Mouse (Mus musculus) kidney, embryonic 14.5 days (tissue): ENCODE measurements around the gene Nrxn1. TPM values are rescaled to one million over a fixed set of nuclear protein-coding genes. Genes with fewer than 3 reads are reported as not detected.

Experiments
- ATAC-seq: fragments of 200-750 bp; cut with Nextera tagmentation; 2 replicates; pipeline ENCODE4 v1.8.0; 2017; ENCODE audit warnings: moderate number of reproducible peaks, mild to moderate bottlenecking, moderate TSS enrichment, moderate library complexity; ENCODE audit not compliant: low FRiP score, low TSS enrichment
- H3K27ac ChIP-seq: fragments of 300-500 bp; sonication (generic); 2 replicates; pipeline ENCODE4 v1.5.1; 2014; ENCODE audit warnings: low read depth, mild to moderate bottlenecking, low read length, moderate library complexity, mixed read lengths
- H3K27me3 ChIP-seq: fragments of 300-500 bp; sonication (generic); 2 replicates; pipeline ENCODE4 v1.6.1; 2014; ENCODE audit warnings: mild to moderate bottlenecking, low read length; ENCODE audit not compliant: control insufficient read depth, insufficient read depth
- H3K36me3 ChIP-seq: fragments of 300-500 bp; sonication (generic); 2 replicates; pipeline ENCODE4 v1.6.1; 2014; ENCODE audit warnings: low read length, mixed read lengths; ENCODE audit not compliant: control insufficient read depth, insufficient read depth
- H3K4me1 ChIP-seq: fragments of 300-500 bp; sonication (generic); 2 replicates; pipeline ENCODE4 v1.6.1; 2014; ENCODE audit warnings: low read length, mixed read lengths; ENCODE audit not compliant: control insufficient read depth, insufficient read depth
- H3K4me2 ChIP-seq: fragments of 300-500 bp; sonication (generic); replicated peaks from 2 replicates; pipeline ENCODE4 v1.6.1; 2014; ENCODE audit warnings: low read depth, mild to moderate bottlenecking, low read length
- H3K4me3 ChIP-seq: fragments of 300-500 bp; sonication (generic); 2 replicates; pipeline ENCODE4 v1.5.1; 2014; ENCODE audit warnings: mild to moderate bottlenecking, low read length
- H3K9ac ChIP-seq: fragments of 300-500 bp; sonication (generic); 2 replicates; pipeline ENCODE4 v1.6.1; 2014; ENCODE audit warnings: low read depth, mild to moderate bottlenecking, low read length, moderate library complexity
- H3K9me3 ChIP-seq: fragments of 300-500 bp; sonication (generic); 2 replicates; pipeline ENCODE4 v1.6.1; 2016; ENCODE audit warnings: low read length; ENCODE audit not compliant: control insufficient read depth
- WGBS: fragments of 180-500 bp; shearing (Covaris S2); extraction: QIAGEN DNeasy Blood & Tissue Kit; methylation state at CpG from one replicate; pipeline ENCODE4 v1.1.7; 2014; 5-methylcytosine and 5-hydroxymethylcytosine counted together
- polyA plus RNA-seq: library from polyadenylated mRNA; unstranded; fragments of >200 nt; fragmentation: Nextera tagmentation; extraction: Ambion mirVana; gene quantifications from 2 replicates; pipeline ENCODE4 v1.2.1, GENCODE M21; 2014

The Nrxn1 gene
- polyA plus RNA-seq, 1 experiment from 2014 or later, result 10.1 TPM

DNA sequence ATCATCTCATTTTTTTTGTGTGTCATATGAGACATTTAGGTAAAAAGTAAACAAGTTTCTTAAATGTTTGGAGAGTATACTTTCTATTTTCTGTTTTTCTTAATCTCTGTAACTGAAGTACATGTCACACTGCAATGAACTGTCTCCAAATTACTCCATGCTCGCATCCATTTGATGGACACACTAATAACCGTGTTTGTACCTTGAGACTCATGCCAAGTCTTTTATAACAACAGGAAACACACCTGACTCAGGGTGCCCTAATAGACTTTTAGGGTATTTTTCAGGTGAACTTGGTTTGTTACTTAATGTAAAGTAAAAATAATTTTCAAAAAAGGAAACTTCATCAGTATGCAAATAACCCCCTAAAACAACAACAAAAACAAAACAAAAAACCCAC lies 180.1 kb downstream of the Nrxn1 start:
- H3K27me3 ChIP-seq, result no peaks in the 10 kb centered on the region
- H3K9me3 ChIP-seq, result no peaks in the 10 kb centered on the region
- no peak overlapping the region for H3K4me2 ChIP-seq
- no peak overlapping the region for H3K9ac ChIP-seq
- H3K27ac ChIP-seq, result no peak overlapping the region
- no peaks in the 10 kb centered on the region for H3K4me1 ChIP-seq
- H3K4me3 ChIP-seq, result no peak overlapping the region
- 77% methylated on average over 2 of the region's 2 CpGs for WGBS
- no peak for ATAC-seq
- no peaks in the 10 kb centered on the region for H3K36me3 ChIP-seq

DNA sequence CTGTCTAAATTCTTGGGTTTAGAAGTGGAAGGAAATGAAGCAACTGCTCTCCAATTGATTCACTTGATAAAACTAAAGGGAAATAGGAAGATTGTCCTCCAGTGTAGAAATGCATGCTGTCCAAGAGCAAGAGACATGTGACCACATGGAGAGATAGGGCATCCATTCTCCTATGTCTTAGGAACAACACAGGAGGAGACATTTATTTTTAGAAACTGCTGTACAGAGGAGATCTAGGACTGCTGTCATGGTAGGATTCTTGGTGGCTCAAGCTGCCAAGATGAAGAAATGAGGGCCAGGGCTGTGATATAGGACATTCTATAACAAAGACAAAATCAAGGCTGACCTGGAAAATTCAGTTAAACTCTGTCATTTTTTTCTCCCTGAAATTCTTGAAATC lies 180.5 kb downstream of the Nrxn1 start:
- H3K27me3 ChIP-seq, result no peaks in the 10 kb centered on the region

DNA sequence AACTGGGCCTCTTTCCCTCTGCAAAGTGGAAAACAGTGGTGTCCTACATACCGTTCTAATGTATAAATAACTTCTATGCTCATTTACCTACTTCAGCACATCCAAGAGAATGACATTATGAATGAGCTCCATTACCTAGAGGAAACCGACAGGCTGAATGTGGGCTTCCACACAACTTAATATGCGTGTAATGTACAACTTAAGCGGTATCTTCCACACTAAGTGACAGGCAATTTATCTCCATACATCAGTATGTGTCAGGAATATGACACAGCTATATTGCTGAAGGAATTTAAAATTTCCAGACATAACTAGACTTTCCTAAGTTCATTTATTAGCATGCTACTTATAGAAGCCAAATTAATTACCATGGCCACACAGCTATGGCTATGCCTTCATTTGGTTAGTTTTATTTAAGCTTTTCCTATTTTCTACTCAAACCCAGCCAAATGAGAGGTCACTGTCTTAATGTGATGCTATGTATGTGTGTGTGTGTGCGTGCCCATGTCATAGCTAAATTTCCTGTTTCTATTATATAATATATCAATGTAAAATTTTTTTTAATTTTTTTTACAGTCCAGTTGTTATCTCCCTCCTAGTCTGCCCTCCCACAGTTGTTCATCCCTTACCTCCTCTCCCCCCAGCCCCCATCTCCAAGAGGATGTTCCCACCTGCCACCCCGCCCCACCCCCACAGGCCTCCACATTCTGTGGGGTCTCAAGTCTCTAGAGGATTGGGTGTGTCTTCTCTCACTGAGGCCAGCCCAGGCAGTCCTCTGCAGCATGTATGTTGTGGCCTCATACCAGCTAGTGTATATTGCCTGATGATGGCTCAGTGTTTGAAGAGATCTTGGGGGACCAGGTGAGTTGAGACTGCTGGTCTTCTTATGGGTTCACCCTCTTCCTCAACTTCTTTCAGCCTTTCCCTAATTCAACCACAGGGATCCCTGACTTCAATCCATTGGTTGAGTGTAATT lies 186.5 kb downstream of the Nrxn1 start:
- H3K4me2 ChIP-seq, result no peak overlapping the region
- no peak overlapping the region for H3K4me3 ChIP-seq
- ATAC-seq, result no peak
- no peak overlapping the region for H3K27ac ChIP-seq
- no peaks in the 10 kb centered on the region for H3K36me3 ChIP-seq
- H3K9me3 ChIP-seq, result no peaks in the 10 kb centered on the region
- H3K27me3 ChIP-seq, result no peaks in the 10 kb centered on the region
- no peaks in the 10 kb centered on the region for H3K4me1 ChIP-seq
- H3K9ac ChIP-seq, result no peak overlapping the region
- 87% methylated on average over 6 of the region's 6 CpGs for WGBS

More for the DNA sequence above, 180.5 kb downstream of the Nrxn1 start:
- Histone ChIP-seq H3K9ac (no peak overlapping the region), H3K4me3 (no peak overlapping the region), H3K4me2 (no peak overlapping the region), H3K27ac (no peak overlapping the region), H3K4me1 (no peaks in the 10 kb centered on the region), H3K36me3 (no peaks in the 10 kb centered on the region), H3K9me3 (no peaks in the 10 kb centered on the region)
- ATAC-seq, result no peak

DNA sequence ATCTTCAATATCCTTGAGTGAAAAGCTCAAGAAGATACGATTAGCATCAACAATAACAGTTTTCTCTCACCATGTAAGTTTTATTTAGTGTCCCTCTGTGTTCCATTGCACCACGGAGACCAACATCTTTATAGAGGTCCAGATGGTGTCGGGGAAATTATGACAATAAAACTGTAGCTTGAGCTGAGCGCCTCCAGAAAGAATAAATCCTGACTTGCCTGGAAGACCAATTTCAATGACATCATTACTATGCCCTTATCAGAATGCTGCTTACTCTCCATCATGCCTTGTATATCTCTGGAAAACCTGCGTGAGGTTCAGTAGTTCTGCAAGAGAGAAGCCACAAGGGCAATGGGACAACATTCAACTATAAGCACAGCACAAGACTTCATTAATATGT lies 187.7 kb downstream of the Nrxn1 start:
- Histone ChIP-seq H3K36me3 (no peaks in the 10 kb centered on the region), H3K9ac (no peak overlapping the region), H3K4me1 (no peaks in the 10 kb centered on the region), H3K27ac (no peak overlapping the region), H3K27me3 (no peaks in the 10 kb centered on the region), H3K9me3 (no peaks in the 10 kb centered on the region), H3K4me2 (no peak overlapping the region), H3K4me3 (no peak overlapping the region)
- ATAC-seq, result no peak
- WGBS, result 82% methylated on average over 5 of the region's 5 CpGs

DNA sequence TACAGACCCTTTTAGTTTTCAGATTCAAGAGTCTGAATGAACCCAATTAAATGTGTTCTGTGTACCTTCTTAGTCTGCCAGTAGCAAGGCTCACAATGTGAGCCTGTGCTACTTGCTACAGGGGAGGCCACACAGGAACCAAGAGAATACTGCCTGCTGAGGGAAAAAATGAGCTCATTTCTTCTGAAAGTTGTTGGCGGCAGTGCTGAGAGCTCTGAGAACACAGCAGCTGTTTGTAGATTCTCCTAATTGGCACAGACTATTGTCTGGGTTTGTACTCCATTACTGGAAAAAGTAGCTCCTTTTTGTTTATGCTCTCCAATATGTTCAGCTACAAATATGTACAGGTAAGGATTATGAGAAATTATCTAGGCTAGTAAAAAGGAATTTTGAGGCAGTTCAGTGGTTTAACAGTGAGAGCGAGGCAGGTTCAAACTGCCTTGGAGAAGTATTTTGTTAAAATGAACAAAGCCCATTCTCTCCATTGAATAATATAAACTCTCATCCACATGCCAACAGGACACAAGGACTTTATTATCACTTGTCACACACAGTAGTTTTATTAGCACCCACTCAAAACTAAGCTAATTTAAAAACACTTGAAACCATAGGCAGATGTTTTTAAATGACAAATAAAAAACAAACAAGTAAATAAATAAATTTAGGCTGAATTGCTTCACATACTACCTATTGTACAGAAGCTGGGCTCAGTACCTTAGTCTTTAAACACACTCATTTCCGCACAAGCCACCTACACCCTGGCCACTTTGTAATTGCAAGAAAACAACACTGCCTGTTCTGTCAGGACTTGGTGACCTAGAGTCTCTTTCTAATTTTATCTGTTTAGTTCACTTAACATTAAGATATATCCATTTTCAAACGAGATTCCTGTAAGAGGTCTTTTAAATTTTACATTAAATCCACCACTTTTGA lies 200.3 kb downstream of the Nrxn1 start:
- Histone ChIP-seq H3K27me3 (no peaks in the 10 kb centered on the region), H3K27ac (no peak overlapping the region), H3K4me1 (no peaks in the 10 kb centered on the region), H3K4me3 (no peak overlapping the region), H3K9ac (no peak overlapping the region), H3K9me3 (no peaks in the 10 kb centered on the region), H3K4me2 (no peak overlapping the region), H3K36me3 (no peaks in the 10 kb centered on the region)
- WGBS, result 73% methylated on average over 4 of the region's 4 CpGs
- ATAC-seq, result no peak

DNA sequence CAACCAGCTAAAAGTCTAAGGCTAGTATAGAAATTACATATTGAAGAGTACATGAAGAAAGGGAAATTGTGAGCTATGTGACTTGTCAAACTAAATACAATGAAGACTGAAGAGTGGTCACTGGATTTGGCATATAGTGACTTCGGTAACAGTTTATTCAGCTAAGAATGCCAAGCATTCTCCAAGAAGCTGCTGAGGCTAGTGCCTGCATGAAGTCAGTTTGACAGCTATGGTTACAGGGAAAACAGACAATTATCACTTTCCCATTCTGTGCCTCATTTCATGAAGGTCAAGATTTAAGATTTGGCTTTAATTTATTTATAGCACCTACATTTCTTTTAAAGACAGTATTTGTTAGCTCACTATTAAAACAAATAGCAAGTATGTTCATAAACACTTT lies 201.2 kb downstream of the Nrxn1 start:
- H3K36me3 ChIP-seq, result no peaks in the 10 kb centered on the region
- no peaks in the 10 kb centered on the region for H3K27me3 ChIP-seq
- no peak for ATAC-seq
- no peak overlapping the region for H3K4me2 ChIP-seq
- no peaks in the 10 kb centered on the region for H3K9me3 ChIP-seq
- H3K27ac ChIP-seq, result no peak overlapping the region
- no peaks in the 10 kb centered on the region for H3K4me1 ChIP-seq
- no peak overlapping the region for H3K4me3 ChIP-seq
- H3K9ac ChIP-seq, result no peak overlapping the region
- 88% methylated on average over 1 of the region's 1 CpGs for WGBS

DNA sequence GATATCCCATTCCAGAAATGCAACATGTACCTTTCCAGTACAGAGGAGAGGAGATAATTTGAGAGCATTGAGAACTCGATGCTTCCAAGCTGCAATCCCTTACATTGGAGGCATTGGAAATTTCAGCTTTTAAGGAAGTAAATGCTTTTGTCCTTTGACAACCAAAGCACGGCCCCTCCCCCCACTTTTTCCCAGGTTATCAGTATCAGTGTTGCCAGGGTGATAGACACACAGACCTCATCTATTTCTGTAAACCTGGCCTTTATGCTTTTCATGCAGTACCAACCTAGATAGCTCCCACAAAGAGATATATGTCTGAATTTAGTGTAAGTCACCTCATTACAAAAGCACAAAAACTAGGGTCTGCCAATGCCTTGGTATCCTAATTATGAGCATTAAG lies 235.6 kb downstream of the Nrxn1 start:
- Histone ChIP-seq H3K27me3 (no peaks in the 10 kb centered on the region), H3K4me2 (no peak overlapping the region), H3K4me3 (no peak overlapping the region), H3K9me3 (no peaks in the 10 kb centered on the region), H3K27ac (no peak overlapping the region), H3K36me3 (no peaks in the 10 kb centered on the region), H3K9ac (no peak overlapping the region), H3K4me1 (no peaks in the 10 kb centered on the region)
- ATAC-seq, result no peak
- WGBS, result 74% methylated on average over 2 of the region's 2 CpGs

DNA sequence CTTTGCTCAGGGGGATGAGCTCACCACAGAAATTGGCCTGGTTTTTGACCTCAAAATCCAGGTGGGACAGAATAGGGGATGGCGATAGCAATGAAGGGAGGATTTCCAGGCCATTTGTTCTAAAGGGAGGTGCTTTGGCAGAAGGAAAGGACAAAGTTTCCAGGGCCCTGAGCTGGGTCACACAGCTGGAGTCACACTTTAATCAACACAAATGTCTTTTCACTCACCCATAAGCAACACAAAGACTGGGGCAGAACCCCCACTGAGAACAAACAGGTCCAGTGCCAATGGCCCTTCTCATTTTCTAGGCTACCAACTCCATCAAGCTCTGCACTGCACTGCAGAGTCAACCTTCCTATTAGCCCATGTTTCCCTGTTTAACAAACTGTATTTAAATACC lies 249.0 kb downstream of the Nrxn1 start:
- no peak for ATAC-seq
- Histone ChIP-seq H3K9me3 (no peaks in the 10 kb centered on the region), H3K4me3 (no peak overlapping the region), H3K9ac (no peak overlapping the region), H3K27me3 (no peaks in the 10 kb centered on the region), H3K36me3 (no peaks in the 10 kb centered on the region), H3K4me2 (no peak overlapping the region), H3K4me1 (no peaks in the 10 kb centered on the region), H3K27ac (no peak overlapping the region)
- WGBS, result 25% methylated on average over 1 of the region's 1 CpGs
